Mouse (Mus musculus) heart, embryonic 16.5 days (tissue): ENCODE measurements around the gene Olfr1246. TPM values are rescaled to one million over a fixed set of nuclear protein-coding genes. Genes with fewer than 3 reads are reported as not detected.
"Not testable (repeated sequence)": the region's sequence is repeated elsewhere in the genome, so short reads cannot be mapped to it uniquely, and the experiment has no call there.

ENCODE experiments used
- ATAC-seq: fragments of 200-750 bp; cut with Nextera tagmentation; replicated peaks from 2 replicates; pipeline ENCODE4 v1.8.0; 2017; ENCODE audit warnings: moderate number of reproducible peaks; ENCODE audit not compliant: insufficient read depth, low FRiP score; ENCODE audit errors: extremely low read depth
- H3K27ac ChIP-seq: fragments of 300-500 bp; sonication (generic); 2 replicates; pipeline ENCODE4 v1.5.1; 2014; ENCODE audit warnings: mild to moderate bottlenecking, low read length, control low read depth, moderate library complexity
- H3K27me3 ChIP-seq: fragments of 300-500 bp; sonication (generic); 2 replicates; pipeline ENCODE4 v1.6.1; 2014; ENCODE audit warnings: low read length, mixed read lengths; ENCODE audit not compliant: control insufficient read depth, insufficient read depth
- H3K36me3 ChIP-seq: fragments of 300-500 bp; sonication (generic); 2 replicates; pipeline ENCODE4 v1.6.1; 2014; ENCODE audit not compliant: control insufficient read depth, insufficient read depth
- H3K4me1 ChIP-seq: fragments of 300-500 bp; sonication (generic); 2 replicates; pipeline ENCODE4 v1.6.1; 2014; ENCODE audit warnings: low read length, mixed read lengths; ENCODE audit not compliant: control insufficient read depth, insufficient read depth
- H3K4me2 ChIP-seq: fragments of 300-500 bp; sonication (generic); 2 replicates; pipeline ENCODE4 v1.6.1; 2014; ENCODE audit warnings: low read depth, mild to moderate bottlenecking, control low read depth, low read length
- H3K4me3 ChIP-seq: fragments of 300-500 bp; sonication (generic); 2 replicates; pipeline ENCODE4 v1.5.1; 2014; ENCODE audit warnings: mild to moderate bottlenecking, control low read depth, low read length
- H3K9ac ChIP-seq: fragments of 300-500 bp; sonication (generic); 2 replicates; pipeline ENCODE4 v1.6.1; 2014; ENCODE audit warnings: low read length, control low read depth
- H3K9me3 ChIP-seq: fragments of 300-500 bp; sonication (generic); replicated peaks from 2 replicates; pipeline ENCODE4 v1.6.1; 2016; ENCODE audit warnings: low read length; ENCODE audit not compliant: control insufficient read depth
- WGBS: fragments of 180-500 bp; shearing (Covaris S2); extraction: QIAGEN DNeasy Blood & Tissue Kit; methylation state at CpG from one replicate; pipeline ENCODE4 v1.1.7; 2014; 5-methylcytosine and 5-hydroxymethylcytosine counted together
- polyA plus RNA-seq: library from polyadenylated mRNA; unstranded; fragments of >200 nt; fragmentation: Nextera tagmentation; extraction: Ambion mirVana; gene quantifications from 2 replicates; pipeline ENCODE4 v1.2.1, GENCODE M21; 2015

The Olfr1246 gene
- not detected in 2 replicates for polyA plus RNA-seq

DNA sequence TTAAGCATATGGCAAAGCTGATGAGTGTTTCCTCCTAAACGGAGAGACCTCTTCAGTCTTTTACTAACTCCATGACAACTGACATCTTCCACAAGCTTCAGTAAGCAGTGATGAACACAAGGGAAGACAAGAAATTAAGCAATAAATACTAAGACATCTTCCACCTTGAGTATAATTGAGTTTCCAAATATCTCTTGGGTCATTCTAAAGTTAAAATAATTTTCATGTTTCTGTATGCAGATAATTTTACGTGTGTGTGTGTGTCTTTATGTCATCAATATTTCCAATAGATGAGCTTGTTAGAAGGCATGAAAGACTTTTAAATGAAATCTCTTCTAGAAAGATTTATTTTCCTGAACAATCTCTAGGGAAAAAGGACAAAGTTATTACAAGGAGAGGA lies at the start of gene Olfr1246:
Gene Olfr1246, minus strand, starts transcription at position 101 of the 400 bp plus-strand sequence.
- H3K9ac ChIP-seq = no peak within 1 kb of the TSS
- 64% methylated on average over 2 of the region's 2 CpGs for WGBS

DNA sequence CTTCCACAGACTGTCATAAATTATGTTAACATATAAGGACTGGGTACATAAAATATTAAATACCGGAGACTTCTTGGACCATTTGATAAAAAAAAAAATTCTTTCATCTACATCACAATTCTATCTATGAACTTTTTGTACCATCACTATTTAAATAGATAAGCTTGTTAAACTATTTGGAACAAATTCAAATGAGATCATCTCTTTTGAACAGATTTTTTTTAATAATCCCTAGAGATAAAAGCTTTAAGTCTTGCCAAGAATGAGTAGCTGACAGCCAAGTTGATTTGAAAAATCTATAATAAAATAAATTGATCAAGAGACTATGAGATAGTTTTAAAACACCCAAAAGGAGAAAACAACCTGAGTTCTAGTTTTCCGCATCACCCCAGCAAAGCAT lies 41.9 kb upstream of the Olfr1246 start, which contains the start of gene Olfr1249:
Gene Olfr1249, minus strand, starts transcription at position 101 of the 400 bp plus-strand sequence.
- H3K9me3 ChIP-seq = no peaks in the 10 kb centered on the region
- WGBS = 85% methylated on average over 2 of the region's 2 CpGs
- no peaks in the 10 kb centered on the region for H3K4me1 ChIP-seq
- H3K4me2 ChIP-seq = no peak within 1 kb of the TSS
- no peaks in the 10 kb centered on the region for H3K36me3 ChIP-seq
- H3K27me3 ChIP-seq = no peaks in the 10 kb centered on the region
- H3K27ac ChIP-seq = no peak within 1 kb of the TSS
- H3K4me3 ChIP-seq = no peak within 1 kb of the TSS
- ATAC-seq = no peak
- no peak within 1 kb of the TSS for H3K9ac ChIP-seq

More for the DNA sequence above, at the start of gene Olfr1246:
- Histone ChIP-seq H3K4me1 (no peaks in the 10 kb centered on the region), H3K27ac (no peak within 1 kb of the TSS), H3K4me3 (no peak within 1 kb of the TSS), H3K27me3 (no peaks in the 10 kb centered on the region), H3K4me2 (no peak within 1 kb of the TSS), H3K36me3 (no peaks in the 10 kb centered on the region), H3K9me3 (no peaks in the 10 kb centered on the region)
- no peak for ATAC-seq

DNA sequence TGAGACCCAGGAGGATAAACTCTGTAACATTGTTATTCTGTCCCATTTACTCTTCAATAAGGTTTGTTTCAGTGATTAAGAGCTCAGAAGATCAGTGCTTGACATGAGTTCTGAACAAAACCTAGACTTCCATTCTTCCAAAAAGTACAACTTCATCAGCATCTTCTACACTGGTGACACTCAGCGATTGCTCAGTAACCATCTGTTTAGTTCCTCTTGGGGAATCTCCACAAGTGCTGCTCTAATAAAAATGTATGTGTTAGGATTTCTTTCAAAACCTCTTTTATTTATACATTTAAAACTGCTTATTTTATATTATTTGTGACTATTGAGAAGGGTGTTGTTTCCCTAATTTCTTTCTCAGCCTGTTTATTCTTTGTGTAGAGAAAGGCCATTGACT lies 25.2 kb upstream of the Olfr1246 start, which contains the start of gene Olfr1248:
Gene Olfr1248, minus strand, starts transcription at position 101 of the 400 bp plus-strand sequence.
- H3K27ac ChIP-seq, ATAC-seq, H3K4me2 ChIP-seq, H3K27me3 ChIP-seq, H3K36me3 ChIP-seq, H3K4me1 ChIP-seq, H3K9ac ChIP-seq, H3K9me3 ChIP-seq, H3K4me3 ChIP-seq: not testable (repeated sequence)
- WGBS = 92% methylated on average over 1 of the region's 1 CpGs

DNA sequence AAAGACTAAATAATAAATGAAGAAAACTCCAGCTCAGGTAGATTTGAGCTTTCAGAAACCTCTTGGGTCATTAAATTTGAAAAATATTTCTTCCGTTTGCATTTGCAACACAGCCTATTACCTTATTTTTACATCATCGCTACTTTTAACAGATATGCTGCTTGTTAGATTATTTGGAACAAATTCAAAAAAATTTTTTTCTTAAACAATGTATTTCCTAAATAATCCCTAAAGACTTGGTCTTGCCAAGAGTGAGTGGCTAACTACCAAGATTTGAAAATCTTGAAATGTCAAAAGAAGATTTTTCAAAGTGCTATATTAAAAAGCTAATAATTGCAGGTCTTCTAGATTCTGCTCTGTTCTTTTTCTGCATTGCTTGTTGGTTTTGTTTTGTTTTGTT lies 21.1 kb upstream of the Olfr1246 start, which contains the start of gene Olfr1247:
Gene Olfr1247, minus strand, starts transcription at position 101 of the 400 bp plus-strand sequence.
- ATAC-seq = no peak
- Histone ChIP-seq H3K27me3 (no peaks in the 10 kb centered on the region), H3K27ac (no peak within 1 kb of the TSS), H3K36me3 (no peaks in the 10 kb centered on the region), H3K9ac (no peak within 1 kb of the TSS), H3K4me2 (no peak within 1 kb of the TSS), H3K4me3 (no peak within 1 kb of the TSS), H3K9me3 (no peaks in the 10 kb centered on the region), H3K4me1 (no peaks in the 10 kb centered on the region)
- WGBS = 84% methylated on average over 2 of the region's 2 CpGs

- Histone ChIP-seq H3K27ac (no peak within 1 kb of the TSS), H3K9ac (no peak within 1 kb of the TSS), H3K4me2 (no peak within 1 kb of the TSS), H3K9me3 (no peaks in the 10 kb centered on the region; the same call in 1 of the 2 replicates), H3K4me1 (no peaks in the 10 kb centered on the region), H3K27me3 (no peaks in the 10 kb centered on the region), H3K36me3 (no peaks in the 10 kb centered on the region), H3K4me3 (no peak within 1 kb of the TSS)
- ATAC-seq = no peak
- WGBS = 60% methylated on average over 1 of the region's 1 CpGs
These were observed 14.6 kb downstream of the Olfr1246 start, which contains the start of gene Olfr1245 for GRCm38 (mm10) chr2:89578347-89578746. TSS of gene Olfr1245 (minus strand) at chr2:89578447.

DNA sequence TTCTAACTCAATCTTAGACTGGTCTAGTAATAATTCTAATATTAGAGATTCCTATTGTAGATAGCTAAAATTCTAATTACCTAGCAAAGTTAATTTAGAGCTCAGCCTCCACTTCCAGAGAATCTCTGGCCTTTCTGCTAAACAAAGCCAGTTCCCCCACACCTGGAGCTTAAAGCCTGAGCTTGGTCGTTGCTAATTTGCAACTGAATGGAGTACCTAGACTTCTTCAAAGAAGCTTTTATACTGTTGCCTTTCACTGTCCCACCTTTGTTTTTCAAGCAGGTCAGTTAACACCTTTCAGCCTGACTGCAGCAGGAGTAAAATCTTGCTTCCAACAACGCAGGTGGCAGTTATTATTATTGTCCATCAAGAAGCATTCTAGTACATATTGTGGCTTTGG lies 30.3 kb downstream of the Olfr1246 start:
- H3K4me3 ChIP-seq, H3K27ac ChIP-seq, H3K9ac ChIP-seq, H3K4me2 ChIP-seq, ATAC-seq, H3K36me3 ChIP-seq, H3K9me3 ChIP-seq, H3K27me3 ChIP-seq, H3K4me1 ChIP-seq: not testable (repeated sequence)
- WGBS = 59% methylated on average over 2 of the region's 2 CpGs

- Histone ChIP-seq H3K9ac (no peak overlapping the region), H3K36me3 (no peaks in the 10 kb centered on the region), H3K4me2 (no peak overlapping the region), H3K9me3 (no peaks in the 10 kb centered on the region), H3K4me3 (no peak overlapping the region), H3K4me1 (no peaks in the 10 kb centered on the region), H3K27ac (no peak overlapping the region), H3K27me3 (no peaks in the 10 kb centered on the region)
- ATAC-seq = no peak
- 40% methylated on average over 2 of the region's 2 CpGs for WGBS
These were observed 48.4 kb downstream of the Olfr1246 start for GRCm38 (mm10) chr2:89544516-89544915.

GRCm38 (mm10) chr2:89539923-89540322 lies 53.0 kb downstream of the Olfr1246 start:
- Histone ChIP-seq H3K27ac (no peak overlapping the region), H3K9ac (no peak overlapping the region), H3K4me1 (no peaks in the 10 kb centered on the region), H3K36me3 (no peaks in the 10 kb centered on the region), H3K4me2 (no peak overlapping the region), H3K9me3 (no peaks in the 10 kb centered on the region), H3K27me3 (no peaks in the 10 kb centered on the region), H3K4me3 (no peak overlapping the region)
- 50% methylated on average over 1 of the region's 1 CpGs for WGBS
- no peak for ATAC-seq
